Mouse (Mus musculus) small intestine, adult 2 months (tissue): ENCODE results near the gene Map4k5. TPM values are rescaled to one million over a fixed set of nuclear protein-coding genes. Genes with fewer than 3 reads are reported as not detected.

Experiments used
- H3K27ac ChIP-seq: fragments of 200-500 bp; 2 replicates; pipeline ENCODE4 v1.5.1; 2012; ENCODE audit warnings: low read depth, low read length, control low read depth, inconsistent platforms; ENCODE audit not compliant: insufficient read depth
- H3K27me3 ChIP-seq: fragments of 200-500 bp; 2 replicates; pipeline ENCODE4 v1.6.1; 2012; ENCODE audit warnings: mild to moderate bottlenecking, moderate library complexity, low read length, inconsistent platforms; ENCODE audit not compliant: control insufficient read depth, insufficient read depth
- H3K36me3 ChIP-seq: fragments of 200-500 bp; 2 replicates; pipeline ENCODE4 v1.6.1; 2012; ENCODE audit warnings: mild to moderate bottlenecking, low read length, control low read depth, inconsistent platforms; ENCODE audit not compliant: control insufficient read depth, insufficient read depth
- H3K4me1 ChIP-seq: fragments of 200-500 bp; 2 replicates; pipeline ENCODE4 v1.6.1; 2012; ENCODE audit warnings: low read length, inconsistent platforms, mixed read lengths; ENCODE audit not compliant: control insufficient read depth, insufficient read depth, insufficient read length
- H3K4me3 ChIP-seq: fragments of 200-500 bp; 2 replicates; pipeline ENCODE4 v1.5.1; 2012; ENCODE audit warnings: low read depth, mild to moderate bottlenecking, control low read depth, inconsistent platforms, low read length, moderate library complexity
- CTCF ChIP-seq: fragments of 200-500 bp; IDR thresholded peaks from 2 replicates; pipeline ENCODE4 v1.5.1; 2012; ENCODE audit warnings: low read depth, mild to moderate bottlenecking, control low read depth, inconsistent platforms, low read length, moderate library complexity, mixed read lengths; ENCODE audit not compliant: insufficient replicate concordance, insufficient read length; ENCODE audit errors: extremely low read depth
- POLR2A ChIP-seq: fragments of 200-500 bp; IDR thresholded peaks from 2 replicates; pipeline ENCODE4 v1.6.1; 2012; ENCODE audit warnings: low read depth, mild to moderate bottlenecking, control low read depth, inconsistent platforms, low read length, moderate library complexity
- whole genome bisulfite sequencing: fragments of 180-500 bp; shearing (Covaris S2); methylation state at CpG from one replicate; pipeline ENCODE4 v1.1.7; 2018; 5-methylcytosine and 5-hydroxymethylcytosine counted together
- polyA plus RNA-seq: library from polyadenylated mRNA; depleted of rRNA; stranded (reverse); fragments of >200 nt; gene quantifications from 2 replicates; pipeline ENCODE4 v1.2.3, GENCODE M21; 2012

Map4k5 gene
- polyA plus RNA-seq, 1 experiment = 5.1 TPM

DNA sequence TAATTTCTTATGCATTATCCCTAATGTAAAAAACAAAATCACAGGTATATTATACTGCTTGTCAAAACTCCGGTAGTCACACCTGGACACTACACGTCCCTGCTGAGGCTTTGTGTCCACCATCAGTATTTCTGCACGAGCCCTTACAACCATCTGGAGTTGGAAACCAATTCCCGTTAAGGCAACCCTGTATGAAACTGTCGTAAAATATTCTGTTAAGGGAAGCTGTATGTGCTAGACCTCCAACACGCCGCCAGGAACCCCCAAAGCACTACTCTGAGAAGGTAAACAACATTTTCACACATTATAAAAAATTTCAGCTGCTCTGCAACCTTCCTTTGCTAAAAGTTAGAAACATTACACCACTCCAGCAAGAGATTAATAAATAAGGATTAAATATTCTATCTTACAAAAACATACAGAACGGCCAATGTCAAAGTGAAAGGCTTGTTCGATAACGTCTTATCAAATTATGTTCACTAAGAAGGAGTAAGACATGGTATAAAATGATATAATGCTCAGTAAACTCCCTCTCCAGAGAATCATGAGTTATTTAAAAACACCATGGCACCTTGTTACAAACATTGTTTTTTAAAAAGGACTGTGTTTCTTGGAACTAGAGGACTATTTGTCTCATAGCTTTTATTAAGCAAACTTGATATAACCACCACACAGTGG is 88.5 kb downstream of the Map4k5 start:
- WGBS = 93% methylated on average over 10 of the region's 10 CpGs
- Histone ChIP-seq H3K36me3 (peaks cover 30% of the 10 kb centered on the region), H3K27me3 (no peaks in the 10 kb centered on the region), H3K27ac (no peak overlapping the region), H3K4me3 (no peak overlapping the region), H3K4me1 (no peaks in the 10 kb centered on the region)
- TF ChIP-seq POLR2A (no peak), CTCF (no peak)

DNA sequence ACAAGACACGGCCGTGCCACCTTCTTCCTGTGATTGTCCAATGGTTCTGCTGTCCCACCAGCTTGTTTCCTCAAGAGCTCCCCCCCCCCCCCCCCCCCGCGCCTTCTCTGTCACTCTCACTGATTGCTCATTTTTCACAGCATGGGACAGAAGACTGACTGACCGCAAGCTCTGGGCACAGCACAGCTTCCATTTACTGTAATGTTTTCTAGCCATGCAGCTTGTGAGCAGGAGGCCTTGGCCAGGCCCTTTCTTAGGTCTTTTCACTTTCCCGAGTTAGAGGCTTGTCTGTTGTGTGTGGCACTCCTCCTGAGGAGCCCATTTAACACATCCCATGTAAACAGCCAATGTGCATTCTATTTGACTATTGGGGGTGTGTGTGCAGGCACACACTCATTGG is 89.8 kb downstream of the Map4k5 start:
- Histone ChIP-seq H3K36me3 (peaks cover 22% of the 10 kb centered on the region), H3K27ac (no peak overlapping the region), H3K27me3 (no peaks in the 10 kb centered on the region), H3K4me3 (no peak overlapping the region), H3K4me1 (no peaks in the 10 kb centered on the region)
- TF ChIP-seq CTCF (no peak), POLR2A (no peak)
- 94% methylated on average over 6 of the region's 6 CpGs for WGBS

DNA sequence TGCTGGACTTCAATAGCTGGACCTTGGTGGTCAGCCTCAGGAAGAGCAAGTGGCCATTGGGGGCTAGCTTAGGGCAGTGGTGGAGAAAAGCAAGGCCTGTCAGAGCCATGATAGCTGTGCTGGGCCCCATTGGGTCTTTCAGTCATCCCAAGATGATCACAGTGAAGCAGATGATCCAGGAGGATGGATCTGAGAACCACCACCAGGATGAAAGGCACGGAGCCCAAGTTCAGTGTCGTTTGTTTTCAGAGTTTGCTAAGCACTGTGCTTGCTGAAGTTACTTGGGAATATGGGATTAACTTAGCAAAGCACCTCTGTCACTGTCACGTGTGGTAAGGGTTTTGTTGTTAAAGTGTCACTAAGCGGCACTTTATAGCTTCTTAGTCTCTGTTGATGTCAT is 92.4 kb downstream of the Map4k5 start:
- peaks cover 8% of the 10 kb centered on the region for H3K36me3 ChIP-seq
- WGBS = 80% methylated on average over 4 of the region's 4 CpGs
- H3K27me3 ChIP-seq = no peaks in the 10 kb centered on the region
- no peaks in the 10 kb centered on the region for H3K4me1 ChIP-seq
- H3K4me3 ChIP-seq = no peak overlapping the region
- TF ChIP-seq CTCF (no peak), POLR2A (no peak)
- no peak overlapping the region for H3K27ac ChIP-seq

DNA sequence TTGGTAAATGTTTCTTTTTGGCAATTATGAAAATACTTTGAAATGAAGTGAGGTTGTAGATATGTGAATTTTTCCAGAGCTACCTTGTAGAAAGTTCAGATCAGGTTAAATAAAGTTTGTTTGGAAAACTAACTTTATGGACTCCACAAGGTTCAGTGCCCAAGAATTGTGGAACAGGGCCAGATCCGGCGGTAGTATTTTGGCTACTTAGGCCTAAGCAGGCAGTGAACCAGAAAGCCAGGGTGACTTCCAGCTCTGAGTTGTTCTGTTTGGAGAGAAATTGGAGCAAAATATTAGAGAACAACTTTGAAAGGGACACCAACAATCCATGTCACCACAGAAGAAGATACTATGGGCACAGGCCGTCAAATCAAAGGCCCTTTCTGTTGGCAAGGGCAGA is 96.7 kb downstream of the Map4k5 start:
- 83% methylated on average over 3 of the region's 3 CpGs for WGBS
- H3K27ac ChIP-seq = no peak overlapping the region
- no peak overlapping the region for H3K4me3 ChIP-seq
- TF ChIP-seq POLR2A (no peak), CTCF (no peak)
- H3K4me1 ChIP-seq = no peaks in the 10 kb centered on the region
- H3K27me3 ChIP-seq = no peaks in the 10 kb centered on the region
- no peaks in the 10 kb centered on the region for H3K36me3 ChIP-seq

DNA sequence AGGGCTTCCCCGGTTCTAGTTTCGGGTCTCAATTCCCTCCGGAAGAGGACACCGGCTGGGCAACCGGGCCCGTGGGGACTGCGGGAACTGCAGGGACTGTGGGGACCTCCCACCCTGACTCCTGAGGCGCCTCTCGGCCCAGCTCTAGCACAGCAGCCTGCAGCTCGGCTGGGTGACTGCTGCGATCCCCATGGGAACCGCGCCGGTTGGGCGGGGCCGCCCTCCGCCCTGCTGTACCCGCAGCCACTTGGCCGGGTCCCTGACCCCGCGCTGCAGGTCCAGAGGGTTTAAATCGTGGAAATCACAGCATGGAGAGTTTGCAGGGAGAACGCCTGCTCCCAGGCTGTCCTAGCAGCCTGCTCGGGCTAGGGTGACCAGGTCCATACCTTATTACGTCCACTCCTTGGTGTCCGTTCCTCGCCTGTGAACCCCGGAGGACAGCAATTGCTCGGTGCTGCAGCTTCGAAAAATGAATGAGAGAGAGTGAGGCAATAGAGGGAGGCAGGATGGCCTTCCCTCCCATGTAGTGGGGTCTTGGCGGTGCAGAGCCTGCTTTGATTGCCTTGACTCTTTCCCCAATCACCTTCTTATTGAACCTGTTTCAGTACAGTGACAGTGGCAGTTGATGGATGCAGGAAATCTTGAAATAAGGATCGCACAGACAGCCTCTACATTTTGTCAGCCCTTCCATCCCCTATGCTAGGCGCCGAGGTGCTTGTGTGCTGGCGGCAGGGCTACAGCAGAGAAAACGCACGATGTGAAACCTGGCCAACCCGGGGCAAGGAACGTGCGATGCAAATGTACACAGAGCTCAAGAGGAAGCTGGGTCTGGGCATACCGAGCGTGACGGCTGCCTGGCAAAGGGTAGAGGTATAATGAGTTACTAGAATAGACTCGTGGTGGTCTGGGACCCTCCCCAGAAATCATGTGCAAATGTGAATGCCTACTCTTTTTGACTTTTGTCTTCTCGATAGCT is 102.2 kb downstream of the Map4k5 start, which contains the start of gene Cdkl1:
Gene Cdkl1, minus strand, starts transcription at position 738 of the 976 bp plus-strand sequence.
- Histone ChIP-seq H3K36me3 (no peaks in the 10 kb centered on the region), H3K27me3 (no peaks in the 10 kb centered on the region), H3K4me1 (0 out of 2 replicates have a peak, but pooled peaks cover 5% of the 10 kb centered on the region), H3K4me3 (peak within 1 kb of the TSS; percentile 65), H3K27ac (no peak within 1 kb of the TSS)
- WGBS = 1% methylated on average over 45 of the region's 45 CpGs
- TF ChIP-seq CTCF (no peak), POLR2A (no peak)

DNA sequence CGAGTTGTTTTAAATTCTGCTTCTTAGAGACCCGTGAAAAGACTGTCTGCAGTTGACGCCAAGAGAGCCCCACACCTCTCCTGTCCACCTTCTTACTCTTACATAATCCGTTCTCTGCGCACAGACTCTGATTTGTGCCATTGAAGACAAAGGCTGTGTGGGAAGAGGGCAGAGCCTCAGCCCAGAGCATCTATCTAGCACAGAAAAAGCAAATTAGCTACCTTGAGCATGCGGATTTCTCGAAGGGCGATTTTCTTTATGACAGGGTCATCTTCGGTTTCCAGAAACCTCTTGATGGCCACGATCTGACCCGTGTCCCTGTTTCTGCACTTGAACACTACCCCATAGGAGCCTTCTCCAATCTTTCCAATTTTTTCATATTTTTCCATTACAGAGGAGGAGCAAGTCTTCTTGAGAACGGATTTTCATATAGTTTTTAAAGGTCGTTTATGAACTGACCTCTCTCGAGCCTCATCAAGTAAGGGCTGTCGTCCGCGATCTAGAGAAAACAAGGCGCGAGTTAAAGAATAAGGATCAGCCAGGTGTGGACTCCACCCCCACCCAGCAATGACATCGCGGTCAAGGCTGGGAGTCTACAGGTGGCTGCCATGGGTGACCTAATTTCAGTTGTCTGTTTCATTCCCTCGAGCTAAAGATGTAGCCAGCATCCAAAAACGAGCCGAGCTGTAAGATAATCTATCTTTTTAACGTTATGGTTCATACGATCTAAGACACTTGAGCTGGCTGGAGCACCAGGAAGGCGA is 103.1 kb downstream of the Map4k5 start:
- no peaks in the 10 kb centered on the region for H3K27me3 ChIP-seq
- no peak for TF ChIP-seq POLR2A
- no peak for TF ChIP-seq CTCF
- H3K27ac ChIP-seq = no peak overlapping the region
- H3K36me3 ChIP-seq = no peaks in the 10 kb centered on the region
- WGBS = 37% methylated on average over 27 of the region's 27 CpGs
- H3K4me3 ChIP-seq = peak overlapping the region; percentile 65
- peaks cover 8% of the 10 kb centered on the region; the same call in 1 of the 2 replicates for H3K4me1 ChIP-seq

DNA sequence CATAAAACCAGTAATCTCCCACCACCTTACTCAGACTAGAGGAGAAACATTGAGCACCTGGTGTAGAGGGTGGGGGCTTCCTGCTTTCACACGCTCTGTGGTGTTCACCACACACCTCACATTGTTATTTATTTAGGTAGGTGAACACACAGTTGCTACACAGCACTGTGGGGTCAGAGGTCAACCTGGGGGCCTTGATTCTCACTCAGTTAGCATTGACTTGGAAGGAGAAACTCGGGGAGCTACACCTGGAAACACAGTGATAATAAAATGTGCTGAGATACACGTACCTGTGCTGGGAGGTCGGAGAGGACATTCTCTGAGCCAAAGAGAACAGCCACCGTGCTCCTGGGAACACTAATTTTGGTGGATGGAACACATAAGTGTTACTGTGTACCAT is 104.6 kb downstream of the Map4k5 start:
- Histone ChIP-seq H3K4me1 (peaks cover 13% of the 10 kb centered on the region; the same call in 1 of the 2 replicates), H3K27me3 (no peaks in the 10 kb centered on the region), H3K4me3 (no peak overlapping the region), H3K27ac (no peak overlapping the region), H3K36me3 (no peaks in the 10 kb centered on the region)
- TF ChIP-seq CTCF = no peak
- no peak for TF ChIP-seq POLR2A
- WGBS = 60% methylated on average over 5 of the region's 5 CpGs
